Mouse (Mus musculus) intestine, embryonic 14.5 days (tissue): Measurements from ENCODE around the gene Rab30. TPM values are rescaled to one million over a fixed set of nuclear protein-coding genes. Genes with fewer than 3 reads are reported as not detected.
A peak's percentile ranks its signal among the peaks of the same experiment; 100 is the strongest.

ENCODE experiments used
- ATAC-seq: fragments of 200-750 bp; cut with Nextera tagmentation; replicated peaks from 2 replicates; pipeline ENCODE4 v1.8.0; 2017; ENCODE audit warnings: low read depth, moderate number of reproducible peaks, moderate TSS enrichment, moderate library complexity; ENCODE audit not compliant: low FRiP score, low TSS enrichment
- DNase-seq: peaks from one replicate; pipeline ENCODE4 v3.0.0-alpha.2; 2018; ENCODE audit warnings: low spot score
- H3K27ac ChIP-seq: fragments of 300-500 bp; sonication (generic); 2 replicates; pipeline ENCODE4 v1.5.1; 2014; ENCODE audit warnings: low read depth, mild to moderate bottlenecking, control low read depth
- H3K27me3 ChIP-seq: fragments of 300-500 bp; sonication (generic); replicated peaks from 2 replicates; pipeline ENCODE4 v1.6.1; 2014; ENCODE audit warnings: low read length, control low read depth; ENCODE audit not compliant: control insufficient read depth, insufficient read depth
- H3K36me3 ChIP-seq: fragments of 300-500 bp; sonication (generic); 2 replicates; pipeline ENCODE4 v1.6.1; 2014; ENCODE audit warnings: low read length, control low read depth; ENCODE audit not compliant: control insufficient read depth, insufficient read depth
- H3K4me1 ChIP-seq: fragments of 300-500 bp; sonication (generic); replicated peaks from 2 replicates; pipeline ENCODE4 v1.6.1; 2014; ENCODE audit warnings: low read length, control low read depth, mixed read lengths; ENCODE audit not compliant: control insufficient read depth, insufficient read depth
- H3K4me2 ChIP-seq: fragments of 300-500 bp; sonication (generic); 2 replicates; pipeline ENCODE4 v1.6.1; 2014; ENCODE audit warnings: low read length
- H3K4me3 ChIP-seq: fragments of 300-500 bp; sonication (generic); 2 replicates; pipeline ENCODE4 v1.5.1; 2014; ENCODE audit warnings: low read depth, low read length, control low read depth, mixed read lengths
- H3K9ac ChIP-seq: fragments of 300-500 bp; sonication (generic); 2 replicates; pipeline ENCODE4 v1.6.1; 2014; ENCODE audit warnings: mild to moderate bottlenecking, low read length
- H3K9me3 ChIP-seq: fragments of 300-500 bp; sonication (generic); 2 replicates; pipeline ENCODE4 v1.6.1; 2016; ENCODE audit warnings: low read length, control low read depth; ENCODE audit not compliant: control insufficient read depth
- WGBS: fragments of 180-500 bp; shearing (Covaris S2); extraction: QIAGEN DNeasy Blood & Tissue Kit; methylation state at CpG from one replicate; pipeline ENCODE4 v1.1.7; 2014; 5-methylcytosine and 5-hydroxymethylcytosine counted together
- polyA plus RNA-seq: library from polyadenylated mRNA; unstranded; fragments of >200 nt; fragmentation: Nextera tagmentation; extraction: Ambion mirVana; gene quantifications from 2 replicates; pipeline ENCODE4 v1.2.1, GENCODE M21; 2014

Rab30 gene
- polyA plus RNA-seq = 19.1 and 23.4 TPM in 2 replicates

DNA sequence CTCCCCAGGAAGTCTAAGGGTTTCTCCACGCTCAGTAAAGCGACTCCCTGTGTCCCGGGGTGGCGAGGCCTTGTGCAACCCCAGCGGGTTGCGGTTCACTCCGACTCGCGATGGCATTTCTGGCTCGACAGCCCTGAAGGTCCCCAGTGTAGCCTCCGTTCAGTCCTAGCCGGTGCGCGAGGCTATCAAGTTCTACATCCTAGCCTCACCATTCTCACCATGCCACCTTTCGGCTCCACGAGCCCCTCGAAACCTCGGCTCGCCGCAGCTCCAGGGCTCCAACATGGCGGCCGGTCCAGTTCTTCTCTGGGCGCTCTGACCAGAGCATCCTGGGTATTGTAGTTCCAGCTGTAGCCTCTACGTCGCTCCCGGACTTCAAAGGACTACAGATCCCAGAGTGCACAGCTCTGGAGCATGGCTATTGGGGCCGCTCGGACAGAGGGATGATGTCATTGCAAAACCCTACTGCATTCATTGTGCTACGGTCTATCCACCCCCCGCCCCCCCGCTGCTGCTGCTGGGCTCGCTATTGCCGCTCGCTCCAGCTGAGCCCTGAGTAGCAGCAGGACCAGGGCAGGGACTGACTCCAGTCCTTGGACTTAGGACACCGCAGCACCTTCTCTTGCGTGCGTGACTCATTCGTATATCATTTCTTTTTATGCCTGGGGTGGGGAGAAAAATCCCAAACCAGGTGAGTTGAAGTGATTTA lies at the start of gene Rab30:
TSS of gene Rab30 (plus strand) at position 452 of the 709 bp plus-strand sequence.
- H3K27me3 ChIP-seq = no peaks in the 10 kb centered on the region
- peak within 1 kb of the TSS; percentile 74 for H3K4me2 ChIP-seq
- peak; percentile 100 for ATAC-seq
- under 1% methylated on average over 38 of the region's 38 CpGs for WGBS
- peak within 1 kb of the TSS; percentile 89 for H3K27ac ChIP-seq
- H3K4me1 ChIP-seq = peaks cover 23% of the 10 kb centered on the region
- H3K9ac ChIP-seq = peak within 1 kb of the TSS; percentile 97
- peaks cover 29% of the 10 kb centered on the region for H3K36me3 ChIP-seq
- DNase-seq = peak; percentile 91
- no peaks in the 10 kb centered on the region for H3K9me3 ChIP-seq
- peak within 1 kb of the TSS; percentile 91 for H3K4me3 ChIP-seq

DNA sequence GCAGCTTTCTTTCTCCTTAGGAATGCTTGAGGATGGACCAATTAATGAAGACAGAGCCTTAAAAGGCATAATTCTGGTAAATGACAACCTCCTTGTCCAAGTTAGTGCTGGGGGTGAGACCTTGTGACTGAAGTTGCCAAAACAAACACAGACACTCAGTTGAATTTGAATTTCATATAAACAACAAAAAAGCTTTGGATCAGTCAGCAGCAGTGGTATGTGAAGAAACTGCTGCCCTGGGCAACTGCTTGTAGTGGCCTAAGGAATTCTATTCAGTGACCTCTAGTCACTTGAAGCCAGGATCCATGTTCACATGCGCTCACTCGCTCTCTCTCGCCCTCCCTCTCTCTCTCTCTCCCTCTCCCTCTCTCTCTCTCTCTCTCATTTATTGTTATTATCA lies 45.0 kb upstream of the Rab30 start:
- Histone ChIP-seq H3K4me3 (no peak overlapping the region), H3K9me3 (no peaks in the 10 kb centered on the region), H3K4me2 (no peak overlapping the region), H3K4me1 (no peaks in the 10 kb centered on the region), H3K9ac (no peak overlapping the region), H3K27ac (no peak overlapping the region), H3K36me3 (no peaks in the 10 kb centered on the region), H3K27me3 (no peaks in the 10 kb centered on the region)
- 82% methylated on average over 3 of the region's 3 CpGs for WGBS
- DNase-seq = no peak
- no peak for ATAC-seq

- Histone ChIP-seq H3K4me2 (no peak overlapping the region), H3K4me1 (no peaks in the 10 kb centered on the region), H3K36me3 (no peaks in the 10 kb centered on the region), H3K9me3 (no peaks in the 10 kb centered on the region), H3K27me3 (no peaks in the 10 kb centered on the region), H3K4me3 (no peak overlapping the region), H3K27ac (no peak overlapping the region), H3K9ac (no peak overlapping the region)
- no peak for DNase-seq
- 0 out of 2 replicates have a peak, but pooled peaks have one; percentile 19 for ATAC-seq
- WGBS = 79% methylated on average over 5 of the region's 5 CpGs
Observed at GRCm38 (mm10) chr7:92698770-92699169, 42.6 kb upstream of the Rab30 start.

DNA sequence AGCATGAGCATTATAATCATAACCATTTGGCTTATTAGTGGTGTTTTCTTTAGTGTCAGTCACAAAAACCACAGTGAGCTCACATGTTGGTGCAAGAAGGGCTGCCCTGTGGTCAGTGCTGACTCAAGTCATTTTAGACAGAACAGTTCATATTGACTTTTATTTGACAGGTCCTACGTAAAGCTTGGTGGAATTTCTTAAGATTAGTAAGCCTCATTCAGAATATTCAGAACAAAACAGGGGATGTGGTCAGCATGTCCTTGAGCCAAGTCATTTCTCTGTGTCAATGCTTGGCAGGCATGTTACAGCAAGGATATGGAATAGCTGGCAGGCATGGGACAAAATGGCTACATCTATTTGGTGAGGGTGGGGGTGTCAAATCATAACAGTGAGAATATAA lies 37.7 kb upstream of the Rab30 start:
- H3K4me3 ChIP-seq = no peak overlapping the region
- no peak overlapping the region for H3K4me2 ChIP-seq
- H3K36me3 ChIP-seq = no peaks in the 10 kb centered on the region
- H3K9ac ChIP-seq = no peak overlapping the region
- no peaks in the 10 kb centered on the region for H3K4me1 ChIP-seq
- H3K27ac ChIP-seq = no peak overlapping the region
- ATAC-seq (no peak), DNase-seq (no peak)
- 72% methylated on average over 1 of the region's 1 CpGs for WGBS
- no peaks in the 10 kb centered on the region for H3K9me3 ChIP-seq
- H3K27me3 ChIP-seq = no peaks in the 10 kb centered on the region

DNA sequence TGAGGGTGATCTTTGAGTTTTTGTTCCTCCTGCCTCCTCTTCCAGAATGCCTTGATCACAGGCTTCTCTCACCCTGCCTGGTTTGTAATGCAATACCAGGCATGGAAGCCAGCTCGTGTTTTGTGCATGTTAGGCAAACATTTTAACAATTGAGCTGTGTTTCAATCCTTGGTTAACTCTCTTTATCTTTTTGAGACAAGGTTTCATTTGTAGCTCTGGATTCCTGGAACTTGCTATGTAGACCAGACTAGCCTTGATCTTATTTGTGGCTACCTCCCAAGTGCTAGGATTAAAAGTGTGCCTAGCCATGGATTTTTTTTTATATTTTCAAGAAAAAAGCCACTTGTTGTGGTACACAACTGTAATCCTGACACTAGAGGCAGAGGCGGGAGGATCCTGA lies 35.9 kb upstream of the Rab30 start:
- no peaks in the 10 kb centered on the region for H3K9me3 ChIP-seq
- ATAC-seq = no peak
- H3K27me3 ChIP-seq = no peaks in the 10 kb centered on the region
- DNase-seq = no peak
- H3K36me3 ChIP-seq = no peaks in the 10 kb centered on the region
- H3K4me1 ChIP-seq = no peaks in the 10 kb centered on the region
- no peak overlapping the region for H3K4me3 ChIP-seq
- H3K4me2 ChIP-seq = no peak overlapping the region
- 61% methylated on average over 2 of the region's 2 CpGs for WGBS
- H3K27ac ChIP-seq = no peak overlapping the region
- no peak overlapping the region for H3K9ac ChIP-seq

GRCm38 (mm10) chr7:92706711-92707110 lies 34.7 kb upstream of the Rab30 start:
- Histone ChIP-seq H3K4me1 (no peaks in the 10 kb centered on the region), H3K36me3 (no peaks in the 10 kb centered on the region), H3K9ac (no peak overlapping the region), H3K4me2 (no peak overlapping the region), H3K4me3 (no peak overlapping the region), H3K27ac (no peak overlapping the region), H3K27me3 (no peaks in the 10 kb centered on the region), H3K9me3 (no peaks in the 10 kb centered on the region)
- 68% methylated on average over 12 of the region's 12 CpGs for WGBS
- DNase-seq (no peak), ATAC-seq (no peak)

GRCm38 (mm10) chr7:92709573-92709972 lies 31.8 kb upstream of the Rab30 start:
- ATAC-seq (no peak), DNase-seq (no peak)
- Histone ChIP-seq H3K27me3 (no peaks in the 10 kb centered on the region), H3K27ac (no peak overlapping the region), H3K36me3 (no peaks in the 10 kb centered on the region), H3K9me3 (no peaks in the 10 kb centered on the region), H3K9ac (no peak overlapping the region), H3K4me1 (no peaks in the 10 kb centered on the region), H3K4me2 (no peak overlapping the region), H3K4me3 (no peak overlapping the region)
- 35% methylated on average over 2 of the region's 2 CpGs for WGBS

GRCm38 (mm10) chr7:92711593-92711992 lies 29.8 kb upstream of the Rab30 start:
- Histone ChIP-seq H3K4me2 (no peak overlapping the region), H3K9me3 (no peaks in the 10 kb centered on the region), H3K4me3 (no peak overlapping the region), H3K27me3 (no peaks in the 10 kb centered on the region), H3K36me3 (no peaks in the 10 kb centered on the region), H3K9ac (no peak overlapping the region), H3K4me1 (no peaks in the 10 kb centered on the region), H3K27ac (no peak overlapping the region)
- ATAC-seq = no peak
- no peak for DNase-seq
- WGBS = 83% methylated on average over 3 of the region's 3 CpGs

DNA sequence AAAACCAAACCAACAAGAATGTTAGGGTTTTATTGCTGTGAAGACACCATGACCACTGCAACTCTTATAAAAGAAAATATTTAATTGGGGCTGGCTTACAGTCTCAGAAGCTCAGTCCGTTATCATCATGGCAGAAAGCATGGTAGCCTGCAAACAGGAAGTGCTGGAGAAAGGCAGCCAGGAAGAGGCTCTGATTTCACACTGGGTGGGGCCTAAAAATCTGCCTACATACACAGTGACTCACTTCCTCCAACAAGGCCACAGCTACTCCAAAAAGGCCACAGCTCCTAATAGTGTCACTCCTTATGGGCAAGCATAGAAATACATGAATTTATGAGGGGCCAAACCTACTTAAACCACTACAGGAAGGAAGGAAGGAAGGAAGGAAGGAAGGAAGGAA lies 26.3 kb upstream of the Rab30 start:
- H3K4me3 ChIP-seq = no peak overlapping the region
- no peak overlapping the region for H3K4me2 ChIP-seq
- H3K4me1 ChIP-seq = no peaks in the 10 kb centered on the region
- 95% methylated on average over 1 of the region's 1 CpGs for WGBS
- H3K27me3 ChIP-seq = no peaks in the 10 kb centered on the region
- H3K27ac ChIP-seq = no peak overlapping the region
- DNase-seq (no peak), ATAC-seq (no peak)
- no peaks in the 10 kb centered on the region for H3K36me3 ChIP-seq
- no peaks in the 10 kb centered on the region for H3K9me3 ChIP-seq
- no peak overlapping the region for H3K9ac ChIP-seq
